Mouse (Mus musculus) brain, embryonic 14.5 days (tissue): ENCODE measurements around the gene Fam171a2.

Experiments used
- CTCF ChIP-seq: fragments of 200-500 bp; IDR thresholded peaks from 2 replicates; pipeline ENCODE4 v1.5.1; 2012; ENCODE audit warnings: inconsistent platforms, mild to moderate bottlenecking, moderate library complexity, borderline replicate concordance; ENCODE audit not compliant: insufficient read depth, insufficient read length; ENCODE audit errors: extremely low read depth
- POLR2A ChIP-seq: fragments of 200-500 bp; IDR thresholded peaks from 2 replicates; pipeline ENCODE4 v1.6.1; 2012; ENCODE audit warnings: mild to moderate bottlenecking, inconsistent platforms, borderline replicate concordance; ENCODE audit not compliant: poor library complexity, insufficient read depth, insufficient read length, severe bottlenecking; ENCODE audit errors: extremely low read depth

DNA sequence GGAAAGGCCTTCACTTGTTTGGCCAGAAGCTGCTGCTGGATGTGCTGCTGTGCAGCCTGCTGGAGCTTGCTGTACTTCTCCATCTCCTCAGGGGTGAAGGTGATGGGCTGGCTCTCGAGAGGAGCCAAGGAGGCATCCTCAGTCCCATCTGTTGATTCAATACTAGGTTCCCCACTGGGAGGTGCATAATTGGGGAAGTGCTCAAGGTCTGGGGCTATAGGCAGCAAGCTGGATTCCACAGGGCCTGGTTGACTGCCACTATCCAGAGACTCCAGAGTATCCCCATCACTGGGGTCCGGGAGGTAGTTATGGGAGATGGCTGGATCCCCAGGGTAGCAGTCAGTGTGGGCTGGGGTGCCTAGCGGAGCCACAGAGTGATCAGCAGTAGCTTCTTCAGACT lies 31.2 kb upstream of the Fam171a2 start:
- TF ChIP-seq CTCF = no peak
- TF ChIP-seq POLR2A = no peak
